Mouse (Mus musculus): ENCODE measurements around the gene Tbx1. TPM values are rescaled to one million over a fixed set of nuclear protein-coding genes. Genes with fewer than 3 reads are reported as not detected.

Gene Tbx1
- polyA plus RNA-seq, 1 experiment from 2014 or later: 5.5 TPM

Other genes with a start within 250 kb of the Tbx1 start
- gene Tango2, start 242.6 kb downstream of the Tbx1 start, polyA plus RNA-seq (2015; fragmentation: Nextera tagmentation; extraction: Ambion mirVana): 22.5 and 24.9 TPM in 2 replicates
- gene Arvcf, start 242.5 kb downstream of the Tbx1 start, polyA plus RNA-seq (2015; fragmentation: Nextera tagmentation; extraction: Ambion mirVana): 25.0 and 29.8 TPM in 2 replicates
- gene Txnrd2, start 164.3 kb downstream of the Tbx1 start, polyA plus RNA-seq (2015; fragmentation: Nextera tagmentation; extraction: Ambion mirVana): 19.8 and 21.3 TPM in 2 replicates
- 87.4 and 89.4 TPM in 2 replicates for gene Comt, start 163.8 kb downstream of the Tbx1 start, polyA plus RNA-seq (2015; fragmentation: Nextera tagmentation; extraction: Ambion mirVana)
- 20.4 and 21.4 TPM in 2 replicates for gene Gnb1l, start 92.0 kb downstream of the Tbx1 start, polyA plus RNA-seq (2015; fragmentation: Nextera tagmentation; extraction: Ambion mirVana)
- gene Rtl10, start 91.8 kb downstream of the Tbx1 start, polyA plus RNA-seq (2015; fragmentation: Nextera tagmentation; extraction: Ambion mirVana): 5.5 and 5.9 TPM in 2 replicates
- gene Gp1bb, start 31.7 kb upstream of the Tbx1 start, polyA plus RNA-seq (2015; fragmentation: Nextera tagmentation; extraction: Ambion mirVana): 2.6 and 3.6 TPM in 2 replicates
- gene Gm49601, start 35.8 kb upstream of the Tbx1 start, polyA plus RNA-seq (2015; fragmentation: Nextera tagmentation; extraction: Ambion mirVana): 5.9 and 6.0 TPM in 2 replicates
- 37.0 and 41.7 TPM in 2 replicates for gene Sept5, start 39.3 kb upstream of the Tbx1 start, polyA plus RNA-seq (2015; fragmentation: Nextera tagmentation; extraction: Ambion mirVana)
- 22.4 and 27.0 TPM in 2 replicates for gene Cldn5, start 186.2 kb upstream of the Tbx1 start, polyA plus RNA-seq (2015; fragmentation: Nextera tagmentation; extraction: Ambion mirVana)
- 117 and 119 TPM in 2 replicates for gene Ufd1, start 221.1 kb upstream of the Tbx1 start, polyA plus RNA-seq (2015; fragmentation: Nextera tagmentation; extraction: Ambion mirVana)
- 45.3 and 46.8 TPM in 2 replicates for gene Cdc45, start 221.3 kb upstream of the Tbx1 start, polyA plus RNA-seq (2015; fragmentation: Nextera tagmentation; extraction: Ambion mirVana)
- gene 2510002D24Rik, start 245.9 kb upstream of the Tbx1 start, polyA plus RNA-seq (2015; fragmentation: Nextera tagmentation; extraction: Ambion mirVana): 43.8 and 46.2 TPM in 2 replicates
- not detected in 2 replicates for gene Gm28539, start 245.9 kb upstream of the Tbx1 start, polyA plus RNA-seq (2015; fragmentation: Nextera tagmentation; extraction: Ambion mirVana)

Data from limb, embryonic 13.5 days (tissue).